Mouse (Mus musculus) Patski (cell line): ENCODE measurements around the gene Arhgef26. TPM values are rescaled to one million over a fixed set of nuclear protein-coding genes. Genes with fewer than 3 reads are reported as not detected.

Experiments
- ATAC-seq: fragments of 100-300 bp; one replicate; pipeline ENCODE4 v1.8.0; 2021
- CTCF ChIA-PET: fragments of 350-600 bp; sonication (Branson Sonifier 250); formaldehyde crosslinking; loops from one replicate; lab custom pipeline; 2022; ENCODE audit warnings: inconsistent platforms; lab: Charles Lee
- POLR2A ChIA-PET: fragments of 350-600 bp; sonication (Branson Sonifier 250); formaldehyde crosslinking; loops from one replicate; lab custom pipeline; 2022; ENCODE audit warnings: antibody characterized with exemption, inconsistent platforms; lab: Charles Lee
- DNase-seq: peaks from one replicate; pipeline ENCODE4 v3.0.0-alpha.2; 2011; ENCODE audit warnings: low read depth, low spot score
- H3K27me3 ChIP-seq: fragments of 371-371 bp; one replicate; pipeline ENCODE4 v1.5.1; 2021
- CTCF ChIP-seq: fragments of 100-300 bp; IDR thresholded peaks from one replicate; pipeline ENCODE4 v1.5.1; 2021
- in situ Hi-C: fragments of 300-500 bp; cut with MboI; formaldehyde crosslinking; loops from 3 replicates; pipeline ENCODE4 v1.11.1; 2018; ENCODE audit warnings: low pct_unique_long_range_greater_than_20kb, mixed read lengths
- polyA plus RNA-seq: library from polyadenylated mRNA; unstranded; gene quantifications from one replicate; pipeline ENCODE4 v1.2.3, GENCODE M21; 2021

Gene Arhgef26
- polyA plus RNA-seq, 1 experiment from 2014 or later, result 0.03 TPM

DNA sequence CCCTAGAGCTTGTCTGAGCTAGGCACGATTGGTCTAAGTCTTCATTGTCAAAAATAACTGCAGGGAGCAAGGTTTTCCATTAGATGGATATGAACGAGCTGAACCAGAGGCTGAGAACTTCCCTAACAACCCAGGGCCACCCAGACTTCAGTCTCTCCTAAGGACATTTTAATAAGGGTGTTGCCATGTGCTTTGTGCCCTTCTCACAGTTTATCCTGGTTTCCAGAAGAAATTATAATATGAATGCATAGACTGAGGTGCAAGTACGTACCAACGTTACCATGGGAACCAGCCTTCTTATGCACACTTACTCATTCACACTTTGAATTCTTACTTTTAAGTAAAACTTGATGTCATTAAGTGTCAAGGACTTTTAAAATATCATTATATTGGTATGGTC lies 72.3 kb downstream of the Arhgef26 start:
- H3K27me3 ChIP-seq, result peaks cover 9% of the 10 kb centered on the region
- in situ Hi-C loops, result no loop called here
- no peak for TF ChIP-seq CTCF
- ATAC-seq (no peak), DNase-seq (no peak)
- POLR2A ChIA-PET, result no interaction called here
- CTCF ChIA-PET, result interaction anchor here (0.5 to 1.9 kb wide), 3 partner anchors 12 to 21 kb away, joined by 3 to 5 read pairs (median 3); no protein-coding TSS in a partner anchor

DNA sequence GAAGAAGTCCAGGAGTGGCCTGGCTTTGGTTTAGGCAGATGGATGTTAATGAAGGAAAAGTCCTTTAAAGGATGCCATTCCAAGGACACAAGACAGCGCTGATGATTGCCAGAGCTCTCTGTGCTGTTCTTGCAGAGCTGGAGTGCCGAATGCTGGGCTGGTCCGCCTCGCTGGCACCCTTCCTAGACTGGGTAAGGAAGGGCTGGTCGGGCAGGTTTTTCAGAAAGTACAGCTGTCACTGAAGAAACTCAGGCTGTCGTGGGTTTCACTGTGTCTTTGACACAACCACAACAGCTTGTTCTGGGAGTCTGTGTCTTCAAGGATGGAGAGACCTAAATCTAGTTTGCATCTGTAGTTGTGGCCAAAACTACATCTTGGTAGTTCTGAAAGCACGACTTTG lies 74.6 kb downstream of the Arhgef26 start:
- TF ChIP-seq CTCF, result no peak
- peaks cover 17% of the 10 kb centered on the region for H3K27me3 ChIP-seq
- POLR2A ChIA-PET, result no interaction called here
- CTCF ChIA-PET, result interaction anchor here (0.6 kb wide), 1 partner anchor 21 kb away, joined by 3 read pairs; no protein-coding TSS in a partner anchor
- in situ Hi-C loops, result no loop called here
- ATAC-seq (no peak), DNase-seq (no peak)

DNA sequence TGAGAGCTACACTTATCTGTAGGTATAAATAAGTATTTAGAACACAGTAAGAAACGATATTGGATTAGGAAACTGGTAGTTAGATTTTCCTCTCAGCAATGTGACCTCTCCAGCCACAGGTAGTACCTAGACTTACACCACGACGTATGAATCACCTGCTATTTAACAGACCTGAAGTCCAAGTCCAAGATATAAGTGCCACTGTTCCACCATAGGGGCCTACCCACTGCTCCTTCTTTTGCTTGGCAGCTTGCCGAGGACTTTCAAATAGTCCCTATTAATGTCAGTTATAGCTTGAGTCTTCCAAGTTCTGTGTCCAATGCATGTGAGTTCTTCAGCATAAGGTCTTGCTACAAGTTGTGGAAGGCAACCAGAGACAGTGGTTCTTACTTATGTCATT lies 76.8 kb downstream of the Arhgef26 start:
- H3K27me3 ChIP-seq, result peaks cover 17% of the 10 kb centered on the region
- ATAC-seq, result no peak
- ChIA-PET POLR2A (no interaction called here), CTCF (no interaction called here)
- no peak for TF ChIP-seq CTCF
- no peak for DNase-seq
- in situ Hi-C loops, result no loop called here

DNA sequence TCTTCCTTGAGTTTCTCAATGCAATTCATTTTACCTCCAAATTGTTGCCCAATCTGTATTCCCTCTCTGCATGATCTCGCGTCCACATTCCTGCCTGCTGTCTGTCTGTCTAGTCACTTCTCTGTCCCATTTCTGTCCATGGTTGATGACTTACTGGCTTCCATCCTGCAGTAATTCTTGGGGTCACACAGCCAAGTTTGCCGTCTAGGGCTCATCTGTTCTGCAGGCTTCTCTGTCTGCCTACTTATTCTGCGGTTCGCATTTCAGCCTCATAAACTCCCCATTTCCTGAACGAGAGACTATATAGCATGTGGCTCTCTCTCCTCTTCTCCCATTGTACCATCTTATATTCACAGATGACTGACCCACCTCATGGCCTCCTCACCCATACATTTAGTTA lies 79.3 kb downstream of the Arhgef26 start:
- TF ChIP-seq CTCF, result no peak
- POLR2A ChIA-PET, result no interaction called here
- ATAC-seq (no peak), DNase-seq (no peak)
- CTCF ChIA-PET, result no interaction called here
- H3K27me3 ChIP-seq, result peaks cover 24% of the 10 kb centered on the region
- in situ Hi-C loops, result no loop called here

DNA sequence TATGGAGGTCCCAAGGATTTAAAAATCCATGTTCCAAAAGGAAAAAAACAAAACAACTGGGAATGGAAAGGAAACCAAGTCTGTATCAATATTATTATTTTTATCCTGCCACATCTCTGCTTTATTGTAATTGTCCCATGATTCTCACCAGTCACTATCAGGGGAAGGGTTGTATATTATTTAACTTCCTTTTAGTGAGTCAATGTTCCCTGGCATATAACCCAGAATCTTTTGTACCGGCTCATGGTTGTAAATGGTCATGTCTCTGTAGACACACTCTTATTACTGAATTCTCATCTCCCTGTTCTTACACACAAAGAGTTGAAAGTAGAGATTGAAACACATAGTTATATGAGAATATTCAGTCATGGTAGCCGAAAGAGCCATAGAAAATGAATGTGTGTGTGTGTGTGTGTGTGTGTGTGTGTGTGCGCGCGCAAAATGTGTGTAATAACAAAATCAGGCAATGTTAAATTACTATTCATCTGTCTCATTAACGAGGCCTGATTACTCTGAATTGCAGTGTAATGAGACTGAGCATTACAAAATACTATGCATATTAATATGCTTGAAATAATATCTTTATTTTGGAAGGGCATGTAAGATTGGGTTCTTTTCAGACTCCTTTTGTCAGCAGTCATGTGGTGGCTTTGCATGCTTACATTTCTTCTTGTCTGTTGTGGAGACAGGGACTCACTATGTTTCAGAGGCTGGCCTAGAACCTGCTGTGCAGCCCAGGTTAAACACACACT lies 80.4 kb downstream of the Arhgef26 start:
- no peak for TF ChIP-seq CTCF
- in situ Hi-C loops, result no loop called here
- POLR2A ChIA-PET, result no interaction called here
- DNase-seq (no peak), ATAC-seq (no peak)
- H3K27me3 ChIP-seq, result peaks cover 24% of the 10 kb centered on the region
- CTCF ChIA-PET, result no interaction called here

DNA sequence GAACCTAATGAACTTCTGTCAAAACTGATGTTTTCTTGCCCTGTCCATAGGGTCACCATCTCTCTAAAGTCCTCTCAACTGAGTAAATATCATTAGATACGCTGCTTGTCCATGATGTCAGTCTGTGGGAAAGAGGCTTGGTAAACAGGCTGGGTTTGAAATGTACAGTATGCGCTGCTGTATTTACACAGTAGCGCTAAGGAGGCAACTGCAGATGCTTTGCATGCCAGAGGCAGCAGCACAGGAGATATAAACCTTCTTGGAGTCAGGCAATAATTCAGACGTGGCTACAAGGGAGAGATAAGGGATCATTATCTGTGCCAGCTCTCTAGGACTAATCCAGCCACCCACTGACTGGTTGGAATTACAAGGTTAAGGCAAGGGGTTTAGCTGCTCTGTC lies 95.5 kb downstream of the Arhgef26 start:
- ATAC-seq, result no peak
- H3K27me3 ChIP-seq, result peaks cover 4% of the 10 kb centered on the region
- TF ChIP-seq CTCF, result no peak
- ChIA-PET POLR2A (no interaction called here), CTCF (interaction anchor here (1.0 kb wide), 2 partner anchors 13 to 21 kb away, joined by 3 read pairs; no protein-coding TSS in a partner anchor)
- in situ Hi-C loops, result no loop called here
- DNase-seq, result no peak

DNA sequence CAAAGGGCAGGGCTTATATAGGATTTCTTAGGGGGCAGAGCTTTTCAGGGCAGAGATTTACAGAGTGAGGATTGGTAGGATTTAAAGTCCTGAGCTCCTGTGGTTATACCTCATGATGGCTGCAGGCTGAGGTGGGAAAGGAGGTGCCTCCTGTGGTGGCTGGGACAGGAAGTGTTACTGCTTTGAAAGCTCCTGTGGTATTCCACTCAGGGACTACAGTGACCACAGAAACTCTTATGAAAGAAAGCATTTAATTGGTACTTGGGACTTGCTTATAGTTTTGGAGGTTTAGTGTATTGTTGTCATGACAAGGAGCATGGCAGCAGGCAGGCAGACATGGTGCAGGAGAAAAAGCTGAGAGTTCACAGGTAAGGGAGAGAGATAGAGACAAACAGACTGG lies 97.8 kb downstream of the Arhgef26 start:
- DNase-seq (no peak), ATAC-seq (no peak)
- POLR2A ChIA-PET, result no interaction called here
- TF ChIP-seq CTCF, result no peak
- in situ Hi-C loops, result no loop called here
- CTCF ChIA-PET, result interaction anchor here (0.7 kb wide), 1 partner anchor 9 kb away, joined by 3 read pairs; no protein-coding TSS in a partner anchor
- no peaks in the 10 kb centered on the region for H3K27me3 ChIP-seq

DNA sequence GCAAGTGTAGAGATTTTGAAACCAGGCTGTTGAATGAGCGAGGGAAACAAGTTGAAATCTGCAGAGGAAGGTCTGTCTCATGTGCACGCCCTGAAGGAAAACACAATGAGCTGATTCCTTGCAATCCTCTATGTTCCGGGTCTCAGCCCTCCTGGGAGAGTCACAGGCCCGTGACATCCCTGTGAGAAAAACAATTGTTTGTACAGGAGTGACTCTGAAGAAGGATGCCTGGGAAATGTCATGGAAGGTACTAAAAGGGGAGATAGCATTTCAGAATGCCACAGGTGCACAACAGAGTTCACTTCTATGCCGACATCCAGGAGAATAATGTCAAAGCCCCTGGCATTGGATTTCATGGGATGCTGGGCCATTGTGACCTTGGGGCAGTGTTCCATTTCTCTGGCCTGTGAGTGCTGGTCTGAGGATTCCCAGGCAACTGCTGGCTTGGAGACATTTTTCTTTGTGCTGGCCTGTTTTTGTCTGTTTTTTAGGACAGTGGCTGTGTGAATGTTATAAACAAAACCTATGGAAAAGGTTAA lies 102.4 kb downstream of the Arhgef26 start:
- DNase-seq (no peak), ATAC-seq (peak; percentile 32)
- in situ Hi-C loops, result no loop called here
- CTCF ChIA-PET, result no interaction called here
- POLR2A ChIA-PET, result no interaction called here
- TF ChIP-seq CTCF, result no peak
- H3K27me3 ChIP-seq, result peaks cover 9% of the 10 kb centered on the region

DNA sequence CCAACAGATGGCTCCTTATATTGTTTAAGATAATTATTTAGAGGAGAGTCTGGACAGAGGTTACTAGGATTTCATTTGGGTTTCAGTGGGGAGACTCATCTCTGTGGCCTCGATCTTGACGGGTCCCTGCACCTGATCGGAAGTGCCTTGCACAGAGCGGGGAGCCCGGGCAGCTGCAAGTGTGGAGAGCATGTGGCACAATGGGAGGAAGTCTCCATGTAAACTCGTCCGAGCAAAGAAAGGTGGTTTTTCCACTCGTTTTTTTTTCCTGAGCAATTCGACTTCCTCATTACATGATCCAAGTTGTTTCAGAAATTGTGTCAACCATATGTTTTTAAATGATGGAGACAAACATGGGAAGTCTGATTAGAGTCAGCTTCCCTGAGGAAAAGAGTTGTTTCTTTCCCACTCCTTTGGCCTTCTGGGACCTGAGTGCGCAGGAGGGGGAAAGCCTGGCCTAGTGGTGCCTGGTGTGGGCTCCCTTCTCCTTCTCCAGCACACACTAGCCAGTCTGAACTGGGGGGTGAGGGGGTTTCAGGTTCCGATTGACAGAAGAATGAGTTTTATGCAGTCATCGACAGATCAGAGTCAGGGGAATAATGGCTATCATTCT lies 105.5 kb downstream of the Arhgef26 start:
- ChIA-PET CTCF (no interaction called here), POLR2A (no interaction called here)
- ATAC-seq (no peak), DNase-seq (no peak)
- TF ChIP-seq CTCF, result no peak
- H3K27me3 ChIP-seq, result peaks cover 24% of the 10 kb centered on the region
- in situ Hi-C loops, result no loop called here

DNA sequence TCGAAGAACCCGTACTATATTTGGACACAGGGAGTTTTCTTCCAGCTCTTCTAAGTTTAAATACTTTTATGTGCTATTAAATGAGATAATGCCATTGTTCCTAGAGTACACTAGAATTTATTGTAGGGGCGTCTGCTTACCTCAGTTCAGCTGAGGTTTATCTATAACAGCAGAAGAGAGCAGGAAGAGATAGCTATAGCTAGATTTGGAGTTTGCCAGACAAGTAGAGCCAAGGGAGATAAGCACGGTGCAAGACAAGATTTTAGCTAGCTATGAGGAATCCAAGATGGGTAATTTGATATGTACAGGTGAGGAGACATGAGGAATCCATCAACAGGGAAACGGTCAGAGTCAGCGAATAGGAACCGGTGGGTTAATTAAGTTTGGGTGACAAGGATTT lies 108.1 kb downstream of the Arhgef26 start:
- DNase-seq, result no peak
- in situ Hi-C loops, result no loop called here
- CTCF ChIA-PET, result interaction anchor here (1.4 to 1.6 kb wide), 2 partner anchors 13 to 16 kb away, joined by 3 to 5 read pairs; no protein-coding TSS in a partner anchor
- POLR2A ChIA-PET, result no interaction called here
- no peak for TF ChIP-seq CTCF
- H3K27me3 ChIP-seq, result peaks cover 24% of the 10 kb centered on the region
- ATAC-seq, result no peak

DNA sequence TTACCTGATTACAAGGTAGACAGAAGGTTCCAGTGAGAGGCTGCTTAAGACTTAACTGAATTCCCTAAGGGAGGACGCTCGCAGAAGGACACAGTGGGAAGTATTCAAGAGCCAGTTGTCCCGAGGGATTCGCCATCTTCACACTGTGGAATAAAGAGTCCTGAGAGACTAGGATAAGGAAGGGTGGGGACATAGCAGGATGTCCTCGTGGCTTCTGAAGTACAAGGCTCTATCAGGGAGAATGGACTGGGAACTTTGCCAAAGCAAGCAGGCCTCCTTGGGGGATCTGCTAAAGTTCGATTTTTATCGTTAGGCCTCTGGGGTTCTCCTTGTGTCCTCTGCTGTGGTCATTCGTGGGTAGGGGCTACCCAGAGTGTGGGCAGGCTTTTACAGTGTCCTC lies 109.0 kb downstream of the Arhgef26 start:
- ChIA-PET POLR2A (no interaction called here), CTCF (interaction anchor here (1.4 to 1.6 kb wide), 2 partner anchors 14 to 15 kb away, joined by 3 to 5 read pairs; no protein-coding TSS in a partner anchor)
- no peak for TF ChIP-seq CTCF
- in situ Hi-C loops, result no loop called here
- DNase-seq (no peak), ATAC-seq (no peak)
- peaks cover 24% of the 10 kb centered on the region for H3K27me3 ChIP-seq
